Mouse (Mus musculus) stomach, postnatal 0 days (tissue): ENCODE data around the gene Tnrc18. TPM values are rescaled to one million over a fixed set of nuclear protein-coding genes. Genes with fewer than 3 reads are reported as not detected.

ENCODE experiments used
- ATAC-seq: fragments of 200-750 bp; cut with Nextera tagmentation; 2 replicates; pipeline ENCODE4 v1.8.0; 2017; ENCODE audit not compliant: low FRiP score, low TSS enrichment
- DNase-seq: peaks from one replicate; pipeline ENCODE4 v3.0.0-alpha.2; 2016; ENCODE audit warnings: low spot score
- H3K27ac ChIP-seq: fragments of 300-500 bp; sonication (generic); replicated peaks from 2 replicates; pipeline ENCODE4 v1.5.1; 2014; ENCODE audit warnings: mild to moderate bottlenecking, control low read depth
- H3K27me3 ChIP-seq: fragments of 300-500 bp; sonication (generic); 2 replicates; pipeline ENCODE4 v1.6.1; 2014; ENCODE audit warnings: low read length; ENCODE audit not compliant: control insufficient read depth, insufficient read depth
- H3K36me3 ChIP-seq: fragments of 300-500 bp; sonication (generic); 2 replicates; pipeline ENCODE4 v1.6.1; 2014; ENCODE audit warnings: low read length, mixed read lengths; ENCODE audit not compliant: control insufficient read depth, insufficient read depth
- H3K4me1 ChIP-seq: fragments of 300-500 bp; sonication (generic); replicated peaks from 2 replicates; pipeline ENCODE4 v1.6.1; 2014; ENCODE audit warnings: antibody characterized with exemption; ENCODE audit not compliant: control insufficient read depth, insufficient read depth
- H3K4me2 ChIP-seq: fragments of 300-500 bp; sonication (generic); replicated peaks from 2 replicates; pipeline ENCODE4 v1.6.1; 2014; ENCODE audit warnings: low read depth, mild to moderate bottlenecking, control low read depth, moderate library complexity
- H3K4me3 ChIP-seq: fragments of 300-500 bp; sonication (generic); 2 replicates; pipeline ENCODE4 v1.5.1; 2014; ENCODE audit warnings: low read depth, low read length, control low read depth
- H3K9ac ChIP-seq: fragments of 300-500 bp; sonication (generic); 2 replicates; pipeline ENCODE4 v1.6.1; 2014; ENCODE audit warnings: mild to moderate bottlenecking, low read length, control low read depth, mixed read lengths
- H3K9me3 ChIP-seq: fragments of 300-500 bp; sonication (generic); 2 replicates; pipeline ENCODE4 v1.6.1; 2016; ENCODE audit warnings: low read length; ENCODE audit not compliant: control insufficient read depth
- CTCF ChIP-seq: IDR thresholded peaks from 2 replicates; pipeline ENCODE4 v1.5.1; 2016; ENCODE audit warnings: antibody characterized with exemption, low read depth, mild to moderate bottlenecking, moderate library complexity
- EP300 ChIP-seq: optimal IDR thresholded peaks from 2 replicates; pipeline ENCODE3; 2016; ENCODE audit warnings: antibody characterized with exemption
- WGBS: fragments of 180-500 bp; shearing (Covaris S2); extraction: QIAGEN DNeasy Blood & Tissue Kit; methylation state at CpG from one replicate; pipeline ENCODE4 v1.1.7; 2014; 5-methylcytosine and 5-hydroxymethylcytosine counted together
- polyA plus RNA-seq: library from polyadenylated mRNA; unstranded; fragments of >200 nt; fragmentation: Nextera tagmentation; extraction: Ambion mirVana; gene quantifications from 2 replicates; pipeline ENCODE4 v1.2.1, GENCODE M21; 2015

The Tnrc18 gene
- polyA plus RNA-seq, 1 experiment from 2014 or later = 12.5 TPM

- ATAC-seq (no peak), DNase-seq (no peak)
- Histone ChIP-seq H3K27me3 (no peaks in the 10 kb centered on the region), H3K4me1 (no peaks in the 10 kb centered on the region), H3K9me3 (no peaks in the 10 kb centered on the region), H3K36me3 (peaks cover 34% of the 10 kb centered on the region), H3K27ac (no peak overlapping the region), H3K4me2 (no peak overlapping the region), H3K9ac (no peak overlapping the region), H3K4me3 (no peak overlapping the region)
- WGBS = 69% methylated on average over 12 of the region's 12 CpGs
- TF ChIP-seq EP300 (no peak), CTCF (no peak)
These were observed 70.3 kb downstream of the Tnrc18 start for GRCm38 (mm10) chr5:142747026-142747629.

GRCm38 (mm10) chr5:142739941-142740340 is 77.5 kb downstream of the Tnrc18 start:
- Histone ChIP-seq H3K27me3 (no peaks in the 10 kb centered on the region), H3K4me1 (no peaks in the 10 kb centered on the region), H3K27ac (no peak overlapping the region), H3K9ac (no peak overlapping the region), H3K4me3 (no peak overlapping the region), H3K9me3 (no peaks in the 10 kb centered on the region), H3K36me3 (peaks cover 48% of the 10 kb centered on the region), H3K4me2 (no peak overlapping the region)
- TF ChIP-seq CTCF = no peak
- TF ChIP-seq EP300 = no peak
- no peak for ATAC-seq
- WGBS = 74% methylated on average over 8 of the region's 8 CpGs
- no peak for DNase-seq

GRCm38 (mm10) chr5:142731916-142732315 is 85.5 kb downstream of the Tnrc18 start:
- no peaks in the 10 kb centered on the region for H3K27me3 ChIP-seq
- no peak for TF ChIP-seq CTCF
- no peak for TF ChIP-seq EP300
- no peaks in the 10 kb centered on the region for H3K4me1 ChIP-seq
- no peak overlapping the region for H3K4me3 ChIP-seq
- H3K36me3 ChIP-seq = peaks cover 71% of the 10 kb centered on the region
- no peak overlapping the region for H3K4me2 ChIP-seq
- ATAC-seq = no peak
- H3K9me3 ChIP-seq = no peaks in the 10 kb centered on the region
- H3K9ac ChIP-seq = no peak overlapping the region
- WGBS = 80% methylated on average over 11 of the region's 11 CpGs
- no peak for DNase-seq
- no peak overlapping the region for H3K27ac ChIP-seq

GRCm38 (mm10) chr5:142730295-142730694 is 87.2 kb downstream of the Tnrc18 start:
- TF ChIP-seq CTCF (no peak), EP300 (no peak)
- ATAC-seq = no peak
- Histone ChIP-seq H3K9ac (no peak overlapping the region), H3K4me2 (no peak overlapping the region), H3K9me3 (no peaks in the 10 kb centered on the region), H3K36me3 (peaks cover 65% of the 10 kb centered on the region), H3K4me1 (no peaks in the 10 kb centered on the region), H3K27me3 (no peaks in the 10 kb centered on the region), H3K4me3 (no peak overlapping the region), H3K27ac (no peak overlapping the region)
- no peak for DNase-seq
- WGBS = 90% methylated on average over 12 of the region's 12 CpGs

GRCm38 (mm10) chr5:142728301-142728700 is 89.2 kb downstream of the Tnrc18 start:
- Histone ChIP-seq H3K27me3 (no peaks in the 10 kb centered on the region), H3K9me3 (no peaks in the 10 kb centered on the region), H3K27ac (no peak overlapping the region), H3K4me2 (no peak overlapping the region), H3K9ac (no peak overlapping the region), H3K4me3 (no peak overlapping the region), H3K4me1 (no peaks in the 10 kb centered on the region), H3K36me3 (peaks cover 52% of the 10 kb centered on the region)
- no peak for ATAC-seq
- 98% methylated on average over 16 of the region's 16 CpGs for WGBS
- no peak for DNase-seq
- TF ChIP-seq EP300 (no peak), CTCF (no peak)

GRCm38 (mm10) chr5:142726748-142727147 is 90.7 kb downstream of the Tnrc18 start:
- Histone ChIP-seq H3K36me3 (peaks cover 39% of the 10 kb centered on the region), H3K4me1 (no peaks in the 10 kb centered on the region), H3K4me2 (no peak overlapping the region), H3K27me3 (no peaks in the 10 kb centered on the region), H3K4me3 (no peak overlapping the region), H3K27ac (no peak overlapping the region), H3K9ac (no peak overlapping the region), H3K9me3 (no peaks in the 10 kb centered on the region)
- WGBS = 83% methylated on average over 6 of the region's 6 CpGs
- no peak for ATAC-seq
- DNase-seq = no peak
- TF ChIP-seq EP300 (no peak), CTCF (no peak)
